Mouse (Mus musculus): Measurements from ENCODE around the gene Plet1. TPM values are rescaled to one million over a fixed set of nuclear protein-coding genes. Genes with fewer than 3 reads are reported as not detected.
A peak's percentile ranks its signal among the peaks of the same experiment; 100 is the strongest.

The Plet1 gene
- polyA plus RNA-seq, 1 experiment from 2014 or later: 0.32 TPM

DNA sequence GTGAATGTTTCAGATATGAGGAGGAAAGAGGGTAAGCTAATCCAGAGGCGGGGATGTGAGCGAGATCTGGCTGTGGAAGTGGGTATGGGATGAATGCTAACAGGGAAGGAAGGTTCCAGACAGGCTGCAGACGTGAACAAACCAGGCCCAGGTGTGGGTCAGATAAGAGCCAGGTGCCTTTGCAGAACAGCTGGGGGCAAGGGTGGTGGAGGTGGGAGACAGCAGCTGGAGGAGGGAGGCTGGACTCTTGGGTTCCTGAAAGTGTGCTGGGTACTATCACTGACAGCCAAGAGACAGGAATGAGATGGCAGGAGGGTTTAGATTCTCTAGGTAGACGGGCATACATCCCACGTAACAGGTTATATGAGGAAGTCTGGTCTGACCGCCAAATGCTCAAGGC lies 2.8 kb downstream of the Plet1 start:
- Histone ChIP-seq H3K4me2 (ENCODE audit: low read depth, low read length) (no peak overlapping the region), H3K4me1 (ENCODE audit: control insufficient read depth, insufficient read depth, low read length) (no peaks in the 10 kb centered on the region), H3K9me3 (replicated peaks; ENCODE audit: control insufficient read depth, low read length) (no peaks in the 10 kb centered on the region), H3K4me3 (ENCODE audit: low read depth, low read length) (no peak overlapping the region), H3K36me3 (replicated peaks; ENCODE audit: control insufficient read depth, insufficient read depth, low read depth, low read length) (no peaks in the 10 kb centered on the region), H3K27ac (replicated peaks; ENCODE audit: low read depth, low read length) (no peak overlapping the region), H3K27me3 (ENCODE audit: control insufficient read depth, insufficient read depth, low read length) (no peaks in the 10 kb centered on the region), H3K9ac (replicated peaks; ENCODE audit: low read length) (no peak overlapping the region)
- no peak for DNase-seq (ENCODE audit: low spot score)
- no peak for ATAC-seq (replicated peaks; ENCODE audit: insufficient number of reproducible peaks, low FRiP score, low TSS enrichment, low read depth)
- WGBS: 60% methylated on average over 6 of the region's 6 CpGs

DNA sequence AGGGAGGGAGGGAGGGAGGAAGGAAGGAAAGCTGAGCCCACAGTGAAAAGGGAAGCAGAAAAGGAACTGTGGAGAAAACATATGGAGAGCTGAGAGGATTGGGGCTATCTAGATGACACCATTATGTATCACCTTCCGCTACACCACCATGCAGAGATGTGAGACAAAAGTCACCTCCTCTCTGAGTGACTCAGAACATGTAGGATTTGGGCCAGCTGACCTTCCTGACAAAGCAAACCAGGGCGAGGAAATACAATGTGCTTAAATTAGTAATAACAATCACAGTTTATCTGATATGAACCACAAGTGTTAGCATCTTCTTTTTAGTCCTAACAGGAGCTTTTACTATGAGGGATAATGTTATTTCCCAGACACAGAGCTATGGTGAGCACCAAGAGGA lies 3.2 kb downstream of the Plet1 start:
- no peaks in the 10 kb centered on the region for H3K36me3 ChIP-seq (replicated peaks; ENCODE audit: control insufficient read depth, insufficient read depth, low read depth, low read length)
- H3K4me2 ChIP-seq (ENCODE audit: low read depth, low read length): no peak overlapping the region
- no peaks in the 10 kb centered on the region for H3K4me1 ChIP-seq (ENCODE audit: control insufficient read depth, insufficient read depth, low read length)
- DNase-seq (ENCODE audit: low spot score): no peak
- no peak overlapping the region for H3K27ac ChIP-seq (replicated peaks; ENCODE audit: low read depth, low read length)
- 83% methylated on average over 2 of the region's 2 CpGs for WGBS
- no peaks in the 10 kb centered on the region for H3K27me3 ChIP-seq (ENCODE audit: control insufficient read depth, insufficient read depth, low read length)
- no peak overlapping the region for H3K9ac ChIP-seq (replicated peaks; ENCODE audit: low read length)
- no peak overlapping the region for H3K4me3 ChIP-seq (ENCODE audit: low read depth, low read length)
- no peak for ATAC-seq (replicated peaks; ENCODE audit: insufficient number of reproducible peaks, low FRiP score, low TSS enrichment, low read depth)
- H3K9me3 ChIP-seq (replicated peaks; ENCODE audit: control insufficient read depth, low read length): no peaks in the 10 kb centered on the region

DNA sequence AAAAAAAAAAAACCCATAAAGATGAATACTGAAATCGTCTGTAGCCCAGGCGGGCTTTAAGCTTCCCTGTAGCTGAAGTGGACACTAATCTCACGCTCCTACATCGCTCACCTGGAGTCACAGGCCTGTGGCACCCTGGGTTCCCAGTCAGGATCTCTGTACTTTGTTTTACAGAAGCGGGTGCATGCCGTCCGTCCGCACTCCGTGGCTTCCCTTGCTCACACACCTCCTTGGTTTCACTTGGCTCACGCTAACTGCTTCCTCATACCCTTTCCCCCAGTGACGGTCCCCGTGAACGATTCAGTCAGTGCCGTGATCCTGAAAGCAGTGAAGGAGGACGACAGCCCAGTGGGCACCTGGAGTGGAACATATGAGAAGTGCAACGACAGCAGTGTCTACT lies 4.5 kb downstream of the Plet1 start:
- Histone ChIP-seq H3K9me3 (replicated peaks; ENCODE audit: control insufficient read depth, low read length) (no peaks in the 10 kb centered on the region), H3K36me3 (replicated peaks; ENCODE audit: control insufficient read depth, insufficient read depth, low read depth, low read length) (no peaks in the 10 kb centered on the region), H3K4me2 (ENCODE audit: low read depth, low read length) (no peak overlapping the region), H3K4me3 (ENCODE audit: low read depth, low read length) (no peak overlapping the region), H3K27ac (replicated peaks; ENCODE audit: low read depth, low read length) (no peak overlapping the region), H3K27me3 (ENCODE audit: control insufficient read depth, insufficient read depth, low read length) (no peaks in the 10 kb centered on the region), H3K4me1 (ENCODE audit: control insufficient read depth, insufficient read depth, low read length) (no peaks in the 10 kb centered on the region), H3K9ac (replicated peaks; ENCODE audit: low read length) (no peak overlapping the region)
- no peak for ATAC-seq (replicated peaks; ENCODE audit: insufficient number of reproducible peaks, low FRiP score, low TSS enrichment, low read depth)
- DNase-seq (ENCODE audit: low spot score): no peak
- 88% methylated on average over 16 of the region's 16 CpGs for WGBS

DNA sequence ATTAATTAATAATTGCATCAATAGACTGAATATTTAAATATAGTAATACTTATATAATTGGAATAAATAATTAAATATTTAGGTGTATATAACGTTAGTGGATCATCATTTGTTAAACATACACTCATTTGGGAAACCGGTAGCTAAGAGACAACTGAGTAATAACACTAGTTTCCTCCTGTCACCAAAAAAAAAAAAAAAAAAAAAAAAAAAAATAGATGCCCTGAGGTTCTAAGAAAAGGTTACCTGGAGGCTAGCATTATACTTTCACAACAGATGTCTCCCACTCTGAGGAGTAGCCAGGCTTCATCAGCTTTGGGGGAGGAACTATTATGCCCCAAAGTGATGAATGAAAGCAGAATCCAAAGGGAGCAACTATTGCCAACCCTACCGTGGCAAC lies 5.5 kb downstream of the Plet1 start:
- Histone ChIP-seq H3K36me3 (replicated peaks; ENCODE audit: control insufficient read depth, insufficient read depth, low read depth, low read length) (no peaks in the 10 kb centered on the region), H3K27me3 (ENCODE audit: control insufficient read depth, insufficient read depth, low read length) (no peaks in the 10 kb centered on the region), H3K4me3 (ENCODE audit: low read depth, low read length) (no peak overlapping the region), H3K9ac (replicated peaks; ENCODE audit: low read length) (no peak overlapping the region), H3K9me3 (replicated peaks; ENCODE audit: control insufficient read depth, low read length) (no peaks in the 10 kb centered on the region), H3K4me1 (ENCODE audit: control insufficient read depth, insufficient read depth, low read length) (no peaks in the 10 kb centered on the region), H3K4me2 (ENCODE audit: low read depth, low read length) (no peak overlapping the region), H3K27ac (replicated peaks; ENCODE audit: low read depth, low read length) (no peak overlapping the region)
- 85% methylated on average over 3 of the region's 3 CpGs for WGBS
- ATAC-seq (replicated peaks; ENCODE audit: insufficient number of reproducible peaks, low FRiP score, low TSS enrichment, low read depth): no peak
- no peak for DNase-seq (ENCODE audit: low spot score)

DNA sequence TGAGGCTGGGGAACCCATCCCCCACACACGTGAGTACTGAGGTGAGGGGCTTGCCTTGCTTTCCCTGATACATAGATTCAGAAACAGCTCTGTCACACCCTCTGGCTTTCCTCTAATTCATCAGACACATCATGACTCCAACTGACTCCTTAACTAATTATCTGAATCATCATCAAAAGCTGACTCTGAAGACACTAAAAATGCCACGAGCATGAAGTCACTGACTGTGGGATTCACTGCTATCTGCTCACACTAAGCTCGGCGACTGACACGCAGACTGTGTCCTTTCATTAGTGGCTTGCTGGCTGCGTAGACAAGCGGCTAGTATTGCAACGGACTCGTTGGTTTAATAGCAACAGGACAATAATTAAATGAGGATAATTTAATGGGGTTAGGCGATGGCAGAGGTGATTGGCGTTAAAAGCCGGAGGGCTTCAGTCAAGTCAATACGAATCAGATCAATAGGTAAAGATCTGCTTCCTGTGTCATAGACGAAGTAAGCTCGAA lies 6.2 kb downstream of the Plet1 start:
- ATAC-seq (replicated peaks; ENCODE audit: insufficient number of reproducible peaks, low FRiP score, low TSS enrichment, low read depth) (no peak), DNase-seq (ENCODE audit: low spot score) (no peak)
- WGBS: 69% methylated on average over 15 of the region's 15 CpGs
- Histone ChIP-seq H3K9ac (replicated peaks; ENCODE audit: low read length) (no peak overlapping the region), H3K4me2 (ENCODE audit: low read depth, low read length) (peak overlapping the region; percentile 2), H3K27ac (replicated peaks; ENCODE audit: low read depth, low read length) (no peak overlapping the region), H3K4me3 (ENCODE audit: low read depth, low read length) (no peak overlapping the region; the same call in 1 of the 2 replicates), H3K9me3 (replicated peaks; ENCODE audit: control insufficient read depth, low read length) (no peaks in the 10 kb centered on the region), H3K27me3 (ENCODE audit: control insufficient read depth, insufficient read depth, low read length) (no peaks in the 10 kb centered on the region), H3K4me1 (ENCODE audit: control insufficient read depth, insufficient read depth, low read length) (no peaks in the 10 kb centered on the region), H3K36me3 (replicated peaks; ENCODE audit: control insufficient read depth, insufficient read depth, low read depth, low read length) (no peaks in the 10 kb centered on the region)

DNA sequence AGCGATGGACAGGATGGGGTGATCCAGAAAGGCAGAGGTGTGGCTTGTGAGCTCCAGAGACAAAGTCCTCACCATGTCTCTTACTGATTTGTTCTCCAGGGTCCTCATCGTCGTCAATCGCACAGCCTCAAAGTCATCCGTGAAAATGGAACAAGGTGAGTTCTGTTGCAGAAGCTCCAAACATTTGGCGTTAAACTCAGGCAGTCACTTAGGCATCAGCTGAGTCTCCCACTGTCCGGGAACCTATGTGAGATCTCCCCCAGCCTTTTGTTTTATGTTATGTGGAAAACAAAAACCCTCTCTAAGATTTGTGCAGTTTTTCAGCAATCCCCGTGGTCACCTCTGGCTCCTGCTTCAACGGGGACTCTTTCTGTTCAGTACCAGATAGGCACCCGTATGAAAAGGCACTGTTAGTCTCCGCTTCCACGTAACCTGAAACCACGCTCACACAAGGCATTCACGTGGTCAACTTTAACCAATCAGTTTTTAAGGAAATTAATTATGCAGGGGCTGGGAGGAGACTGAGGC lies 6.7 kb downstream of the Plet1 start:
- ATAC-seq (replicated peaks; ENCODE audit: insufficient number of reproducible peaks, low FRiP score, low TSS enrichment, low read depth): 0 out of 2 replicates have a peak, but pooled peaks have one; percentile 82
- peak overlapping the region; percentile 19 for H3K4me3 ChIP-seq (ENCODE audit: low read depth, low read length)
- peak overlapping the region; percentile 41; the same call in 1 of the 2 replicates for H3K9ac ChIP-seq (replicated peaks; ENCODE audit: low read length)
- 23% methylated on average over 14 of the region's 14 CpGs for WGBS
- H3K9me3 ChIP-seq (replicated peaks; ENCODE audit: control insufficient read depth, low read length): no peaks in the 10 kb centered on the region
- H3K27me3 ChIP-seq (ENCODE audit: control insufficient read depth, insufficient read depth, low read length): no peaks in the 10 kb centered on the region
- no peaks in the 10 kb centered on the region for H3K4me1 ChIP-seq (ENCODE audit: control insufficient read depth, insufficient read depth, low read length)
- no peak overlapping the region for H3K27ac ChIP-seq (replicated peaks; ENCODE audit: low read depth, low read length)
- peak overlapping the region; percentile 2 for H3K4me2 ChIP-seq (ENCODE audit: low read depth, low read length)
- no peaks in the 10 kb centered on the region for H3K36me3 ChIP-seq (replicated peaks; ENCODE audit: control insufficient read depth, insufficient read depth, low read depth, low read length)
- peak; percentile 82 for DNase-seq (ENCODE audit: low spot score)

DNA sequence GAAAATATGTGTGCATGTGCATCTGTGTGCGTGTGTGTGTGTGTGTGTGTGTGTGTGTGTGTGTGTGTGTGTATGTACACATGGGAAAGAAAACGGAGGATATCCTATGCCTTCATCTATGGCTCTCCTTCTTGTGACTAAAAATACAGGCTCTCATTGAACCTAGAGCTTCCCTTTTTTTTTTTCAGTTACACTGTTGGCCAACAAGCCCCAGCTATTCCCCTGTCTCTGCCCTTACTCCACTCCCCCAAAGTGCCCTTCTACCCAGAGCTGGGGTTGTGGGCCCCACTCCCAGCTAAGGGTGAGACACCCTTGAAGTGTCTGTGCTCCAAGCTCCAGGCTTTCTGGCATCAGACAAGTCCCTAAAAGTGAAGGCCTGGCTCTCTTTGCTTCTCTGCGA lies 8.6 kb downstream of the Plet1 start:
- no peak overlapping the region for H3K27ac ChIP-seq (replicated peaks; ENCODE audit: low read depth, low read length)
- H3K4me1 ChIP-seq (ENCODE audit: control insufficient read depth, insufficient read depth, low read length): no peaks in the 10 kb centered on the region
- WGBS: 93% methylated on average over 3 of the region's 3 CpGs
- ATAC-seq (replicated peaks; ENCODE audit: insufficient number of reproducible peaks, low FRiP score, low TSS enrichment, low read depth) (no peak), DNase-seq (ENCODE audit: low spot score) (no peak)
- H3K4me3 ChIP-seq (ENCODE audit: low read depth, low read length): no peak overlapping the region
- H3K4me2 ChIP-seq (ENCODE audit: low read depth, low read length): no peak overlapping the region
- H3K36me3 ChIP-seq (replicated peaks; ENCODE audit: control insufficient read depth, insufficient read depth, low read depth, low read length): no peaks in the 10 kb centered on the region
- no peaks in the 10 kb centered on the region for H3K27me3 ChIP-seq (ENCODE audit: control insufficient read depth, insufficient read depth, low read length)
- H3K9ac ChIP-seq (replicated peaks; ENCODE audit: low read length): no peak overlapping the region
- H3K9me3 ChIP-seq (replicated peaks; ENCODE audit: control insufficient read depth, low read length): no peaks in the 10 kb centered on the region

DNA sequence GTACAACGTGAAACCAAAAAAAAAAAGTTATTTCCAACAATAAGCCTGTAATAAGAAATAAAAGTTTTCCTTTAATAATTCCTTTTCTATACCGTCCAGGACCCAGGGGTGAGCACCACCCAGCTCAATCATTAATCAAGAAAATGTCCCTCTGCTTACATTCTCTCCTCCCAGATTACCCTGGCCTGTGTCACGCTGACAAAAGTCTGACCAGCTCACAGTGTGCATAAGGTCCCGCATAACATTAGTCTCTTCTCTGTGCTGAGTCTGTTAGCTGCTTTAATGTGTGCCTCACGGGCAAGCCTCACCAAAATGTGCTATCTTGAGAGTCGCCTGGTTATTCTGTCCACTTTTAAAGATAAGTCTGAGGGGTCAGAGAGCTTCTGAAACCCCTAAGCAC lies 11.1 kb downstream of the Plet1 start:
- Histone ChIP-seq H3K36me3 (replicated peaks; ENCODE audit: control insufficient read depth, insufficient read depth, low read depth, low read length) (no peaks in the 10 kb centered on the region), H3K4me2 (ENCODE audit: low read depth, low read length) (no peak overlapping the region), H3K27me3 (ENCODE audit: control insufficient read depth, insufficient read depth, low read length) (no peaks in the 10 kb centered on the region), H3K9ac (replicated peaks; ENCODE audit: low read length) (no peak overlapping the region), H3K4me1 (ENCODE audit: control insufficient read depth, insufficient read depth, low read length) (no peaks in the 10 kb centered on the region), H3K9me3 (replicated peaks; ENCODE audit: control insufficient read depth, low read length) (no peaks in the 10 kb centered on the region), H3K27ac (replicated peaks; ENCODE audit: low read depth, low read length) (no peak overlapping the region), H3K4me3 (ENCODE audit: low read depth, low read length) (no peak overlapping the region)
- DNase-seq (ENCODE audit: low spot score): no peak
- no peak for ATAC-seq (replicated peaks; ENCODE audit: insufficient number of reproducible peaks, low FRiP score, low TSS enrichment, low read depth)
- WGBS: 76% methylated on average over 6 of the region's 6 CpGs
